Mouse (Mus musculus): ENCODE results near the gene Myo1e. TPM values are rescaled to one million over a fixed set of nuclear protein-coding genes. Genes with fewer than 3 reads are reported as not detected.

Myo1e gene
- polyA plus RNA-seq, 1 experiment: 15.4 TPM

- WGBS: 87% methylated on average over 5 of the region's 5 CpGs
- peaks cover 14% of the 10 kb centered on the region for H3K4me1 ChIP-seq (ENCODE audit: control insufficient read depth, insufficient read depth, insufficient read length)
- DNase-seq (ENCODE audit: low read depth in 1 of 2, low spot score in 2 of 2): no peak
- H3K27ac ChIP-seq (ENCODE audit: insufficient read depth, low read length): no peak overlapping the region
- no peaks in the 10 kb centered on the region for H3K27me3 ChIP-seq (ENCODE audit: control insufficient read depth, insufficient read depth, low read length)
- H3K4me3 ChIP-seq (ENCODE audit: extremely low read depth, insufficient read depth, insufficient read length): no peak overlapping the region
- TF ChIP-seq CTCF (IDR thresholded peaks at IDR 0.05; ENCODE audit: extremely low read depth, insufficient read depth, insufficient read length, insufficient replicate concordance) (no peak), POLR2A (IDR thresholded peaks at IDR 0.05; ENCODE audit: low read depth, low read length) (no peak)
- H3K36me3 ChIP-seq (ENCODE audit: control insufficient read depth, insufficient read depth, low read length): peaks cover 3% of the 10 kb centered on the region; the same call in 1 of the 2 replicates
These were observed 60.0 kb downstream of the Myo1e start for GRCm38 (mm10) chr9:70267108-70267507.

- H3K4me1 ChIP-seq (ENCODE audit: control insufficient read depth, insufficient read depth, insufficient read length): peaks cover 5% of the 10 kb centered on the region
- H3K27me3 ChIP-seq (ENCODE audit: control insufficient read depth, insufficient read depth, low read length): no peaks in the 10 kb centered on the region
- no peak overlapping the region for H3K4me3 ChIP-seq (ENCODE audit: extremely low read depth, insufficient read depth, insufficient read length)
- DNase-seq (ENCODE audit: low read depth in 1 of 2, low spot score in 2 of 2): no peak
- no peak overlapping the region for H3K27ac ChIP-seq (ENCODE audit: insufficient read depth, low read length)
- 87% methylated on average over 10 of the region's 10 CpGs for WGBS
- TF ChIP-seq POLR2A (IDR thresholded peaks at IDR 0.05; ENCODE audit: low read depth, low read length): no peak
- TF ChIP-seq CTCF (IDR thresholded peaks at IDR 0.05; ENCODE audit: extremely low read depth, insufficient read depth, insufficient read length, insufficient replicate concordance): no peak
- H3K36me3 ChIP-seq (ENCODE audit: control insufficient read depth, insufficient read depth, low read length): peaks cover 3% of the 10 kb centered on the region; the same call in 1 of the 2 replicates
These were observed 62.2 kb downstream of the Myo1e start for GRCm38 (mm10) chr9:70269349-70269748.

- H3K27ac ChIP-seq (ENCODE audit: insufficient read depth, low read length): no peak overlapping the region
- WGBS: 92% methylated on average over 4 of the region's 4 CpGs
- no peaks in the 10 kb centered on the region for H3K27me3 ChIP-seq (ENCODE audit: control insufficient read depth, insufficient read depth, low read length)
- H3K4me3 ChIP-seq (ENCODE audit: extremely low read depth, insufficient read depth, insufficient read length): no peak overlapping the region
- H3K36me3 ChIP-seq (ENCODE audit: control insufficient read depth, insufficient read depth, low read length): peaks cover 3% of the 10 kb centered on the region; the same call in 1 of the 2 replicates
- H3K4me1 ChIP-seq (ENCODE audit: control insufficient read depth, insufficient read depth, insufficient read length): peaks cover 5% of the 10 kb centered on the region
- TF ChIP-seq POLR2A (IDR thresholded peaks at IDR 0.05; ENCODE audit: low read depth, low read length) (no peak), CTCF (IDR thresholded peaks at IDR 0.05; ENCODE audit: extremely low read depth, insufficient read depth, insufficient read length, insufficient replicate concordance) (no peak)
- DNase-seq (ENCODE audit: low read depth in 1 of 2, low spot score in 2 of 2): no peak
These were observed 63.3 kb downstream of the Myo1e start for GRCm38 (mm10) chr9:70270468-70270867.

- no peak for DNase-seq (ENCODE audit: low read depth in 1 of 2, low spot score in 2 of 2)
- Histone ChIP-seq H3K27ac (ENCODE audit: insufficient read depth, low read length) (no peak overlapping the region), H3K4me3 (ENCODE audit: extremely low read depth, insufficient read depth, insufficient read length) (no peak overlapping the region), H3K27me3 (ENCODE audit: control insufficient read depth, insufficient read depth, low read length) (no peaks in the 10 kb centered on the region), H3K4me1 (ENCODE audit: control insufficient read depth, insufficient read depth, insufficient read length) (no peaks in the 10 kb centered on the region; the same call in 1 of the 2 replicates), H3K36me3 (ENCODE audit: control insufficient read depth, insufficient read depth, low read length) (peaks cover 3% of the 10 kb centered on the region; the same call in 1 of the 2 replicates)
- WGBS: 87% methylated on average over 7 of the region's 7 CpGs
- TF ChIP-seq CTCF (IDR thresholded peaks at IDR 0.05; ENCODE audit: extremely low read depth, insufficient read depth, insufficient read length, insufficient replicate concordance) (no peak), POLR2A (IDR thresholded peaks at IDR 0.05; ENCODE audit: low read depth, low read length) (no peak)
These were observed 64.0 kb downstream of the Myo1e start for GRCm38 (mm10) chr9:70271137-70271536.

GRCm38 (mm10) chr9:70271631-70272030 lies 64.5 kb downstream of the Myo1e start:
- Histone ChIP-seq H3K4me1 (ENCODE audit: control insufficient read depth, insufficient read depth, insufficient read length) (no peaks in the 10 kb centered on the region; the same call in 1 of the 2 replicates), H3K27me3 (ENCODE audit: control insufficient read depth, insufficient read depth, low read length) (no peaks in the 10 kb centered on the region), H3K27ac (ENCODE audit: insufficient read depth, low read length) (no peak overlapping the region), H3K4me3 (ENCODE audit: extremely low read depth, insufficient read depth, insufficient read length) (no peak overlapping the region), H3K36me3 (ENCODE audit: control insufficient read depth, insufficient read depth, low read length) (peaks cover 3% of the 10 kb centered on the region; the same call in 1 of the 2 replicates)
- TF ChIP-seq CTCF (IDR thresholded peaks at IDR 0.05; ENCODE audit: extremely low read depth, insufficient read depth, insufficient read length, insufficient replicate concordance) (no peak), POLR2A (IDR thresholded peaks at IDR 0.05; ENCODE audit: low read depth, low read length) (no peak)
- no peak for DNase-seq (ENCODE audit: low read depth in 1 of 2, low spot score in 2 of 2)
- WGBS: 93% methylated on average over 9 of the region's 9 CpGs

- Histone ChIP-seq H3K4me1 (ENCODE audit: control insufficient read depth, insufficient read depth, insufficient read length) (no peaks in the 10 kb centered on the region), H3K36me3 (ENCODE audit: control insufficient read depth, insufficient read depth, low read length) (peaks cover 3% of the 10 kb centered on the region; the same call in 1 of the 2 replicates), H3K4me3 (ENCODE audit: extremely low read depth, insufficient read depth, insufficient read length) (no peak overlapping the region), H3K27me3 (ENCODE audit: control insufficient read depth, insufficient read depth, low read length) (no peaks in the 10 kb centered on the region), H3K27ac (ENCODE audit: insufficient read depth, low read length) (no peak overlapping the region)
- DNase-seq (ENCODE audit: low read depth in 1 of 2, low spot score in 2 of 2): no peak
- TF ChIP-seq POLR2A (IDR thresholded peaks at IDR 0.05; ENCODE audit: low read depth, low read length) (no peak), CTCF (IDR thresholded peaks at IDR 0.05; ENCODE audit: extremely low read depth, insufficient read depth, insufficient read length, insufficient replicate concordance) (no peak)
- 91% methylated on average over 6 of the region's 6 CpGs for WGBS
These were observed 66.9 kb downstream of the Myo1e start for GRCm38 (mm10) chr9:70274071-70274470.

- DNase-seq (ENCODE audit: low read depth in 1 of 2, low spot score in 2 of 2): no peak
- Histone ChIP-seq H3K4me1 (ENCODE audit: control insufficient read depth, insufficient read depth, insufficient read length) (no peaks in the 10 kb centered on the region), H3K4me3 (ENCODE audit: extremely low read depth, insufficient read depth, insufficient read length) (no peak overlapping the region), H3K36me3 (ENCODE audit: control insufficient read depth, insufficient read depth, low read length) (peaks cover 3% of the 10 kb centered on the region; the same call in 1 of the 2 replicates), H3K27me3 (ENCODE audit: control insufficient read depth, insufficient read depth, low read length) (no peaks in the 10 kb centered on the region), H3K27ac (ENCODE audit: insufficient read depth, low read length) (no peak overlapping the region)
- WGBS: 89% methylated on average over 6 of the region's 6 CpGs
- TF ChIP-seq POLR2A (IDR thresholded peaks at IDR 0.05; ENCODE audit: low read depth, low read length): no peak
- no peak for TF ChIP-seq CTCF (IDR thresholded peaks at IDR 0.05; ENCODE audit: extremely low read depth, insufficient read depth, insufficient read length, insufficient replicate concordance)
These were observed 67.3 kb downstream of the Myo1e start for GRCm38 (mm10) chr9:70274476-70274875.

All from spleen, adult 2 months (tissue).